Mouse (Mus musculus): ENCODE results near the gene Fut1.

DNA sequence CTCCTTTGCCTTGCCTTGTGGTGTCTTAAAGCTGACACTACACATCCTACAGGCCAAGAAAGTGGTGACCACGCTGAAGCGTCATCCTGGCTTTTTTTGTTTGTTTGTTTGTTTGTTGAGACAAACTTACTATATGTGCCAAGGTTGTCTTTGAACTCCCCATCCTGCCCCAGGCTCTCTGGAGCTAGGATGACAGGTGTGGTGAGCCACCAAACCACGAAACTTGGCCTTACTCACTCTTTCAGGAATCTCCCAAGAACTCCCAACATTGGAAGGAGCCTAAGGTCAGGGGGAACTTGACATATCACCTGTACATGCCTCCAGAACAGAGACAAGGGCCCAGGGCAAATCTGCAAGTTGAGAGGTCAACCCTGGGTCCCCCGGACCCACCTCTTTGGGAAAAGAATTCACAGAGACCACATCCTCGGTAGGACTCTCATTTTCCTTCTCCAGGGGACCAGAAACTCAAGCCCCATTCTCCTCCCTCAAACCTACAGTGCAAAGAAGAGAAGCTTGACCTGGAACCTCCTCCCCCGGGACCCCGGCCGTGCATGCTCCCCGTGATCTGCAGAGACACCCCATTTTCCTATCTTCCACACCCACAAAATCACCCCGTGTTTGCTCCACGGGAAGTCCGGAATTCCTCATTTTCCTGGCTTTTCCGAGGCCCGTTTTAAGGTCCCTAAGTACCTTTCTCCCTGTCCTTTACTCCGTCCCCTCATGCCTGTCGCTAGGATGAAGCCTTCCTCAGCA, 25.6 kb downstream of the Fut1 start:
- no peak for TF ChIP-seq POLR2A (IDR thresholded peaks at IDR 0.05; ENCODE audit: extremely low read depth, insufficient read depth, low read length)
- no peak for TF ChIP-seq CTCF (IDR thresholded peaks at IDR 0.05; ENCODE audit: extremely low read depth, insufficient read depth, low read length)
